Mouse (Mus musculus) lung, postnatal 14 days (tissue): ENCODE results near the gene Sfi1.
"Not testable (repeated sequence)": the region's sequence is repeated elsewhere in the genome, so short reads cannot be mapped to it uniquely, and the experiment has no call there.

Experiments used
- DNase-seq: peaks from one replicate; pipeline ENCODE4 v3.0.0; 2021

The Sfi1 gene

DNA sequence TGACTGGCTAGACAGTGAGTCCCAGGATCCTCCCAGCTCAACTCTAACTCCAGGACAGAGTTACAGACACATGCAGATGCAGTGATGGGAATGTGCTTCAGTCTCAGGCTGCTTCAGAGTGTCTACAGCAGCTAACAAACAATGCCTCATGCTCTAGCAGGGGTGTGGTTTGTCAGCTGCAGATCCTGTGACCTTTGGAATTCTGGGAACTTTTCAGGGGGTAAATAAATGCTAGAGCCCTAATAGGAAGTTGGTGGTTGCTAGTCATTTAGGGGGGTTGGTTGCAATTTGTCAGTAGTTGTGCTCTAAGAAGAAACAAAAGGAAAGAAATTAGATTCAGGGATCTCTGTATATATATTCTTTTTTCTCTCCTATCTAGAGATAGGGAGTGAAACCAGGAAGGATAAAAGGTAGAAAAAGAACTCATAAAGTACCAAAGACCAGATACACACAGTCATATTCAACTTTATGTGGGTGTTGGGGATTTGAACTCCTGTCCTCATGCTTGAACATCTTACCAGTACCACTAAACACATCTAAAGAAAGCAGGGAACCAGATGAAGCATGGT, 52.2 kb downstream of the Sfi1 start:
- DNase-seq, result not testable (repeated sequence)

DNA sequence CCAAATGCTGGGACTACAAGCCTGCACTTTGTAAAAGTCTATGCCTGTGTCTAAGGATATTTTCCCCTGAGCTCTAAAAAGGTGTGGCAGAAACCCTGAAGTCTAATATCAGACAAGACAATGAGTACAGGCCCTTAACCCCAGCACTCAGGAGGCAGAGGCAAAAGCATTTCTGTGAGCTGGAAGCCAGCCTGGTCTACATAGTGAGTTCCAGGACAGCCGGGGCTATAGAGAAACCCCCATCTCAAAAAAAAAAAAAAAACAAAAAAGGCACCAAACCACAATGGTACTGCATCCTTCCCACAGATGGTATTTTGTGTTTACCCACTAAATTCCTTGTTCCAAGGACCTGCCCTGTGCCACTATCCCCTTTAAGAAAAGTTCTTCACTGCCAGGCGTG, 54.9 kb downstream of the Sfi1 start:
- DNase-seq, result peak; percentile 54

DNA sequence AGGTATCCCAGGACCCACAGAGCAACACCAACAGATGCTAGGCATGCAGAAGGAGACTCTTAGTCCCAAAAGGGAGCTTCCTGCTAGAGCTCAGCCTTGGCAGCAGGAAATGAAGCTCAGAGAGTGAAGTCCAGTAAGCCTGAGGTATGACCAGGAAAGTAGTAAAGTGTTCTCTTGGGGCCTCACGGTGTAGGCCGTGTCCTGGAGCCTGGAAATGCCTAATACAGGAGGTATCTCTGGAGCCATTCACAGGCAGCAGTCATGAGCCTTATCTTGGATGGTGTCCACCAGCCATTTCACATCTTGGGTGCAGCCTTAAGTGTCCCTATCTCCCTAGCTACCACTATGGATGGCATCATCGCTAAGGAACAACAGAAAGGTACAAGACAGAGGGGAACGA, 56.0 kb downstream of the Sfi1 start:
- DNase-seq, result peak; percentile 44

DNA sequence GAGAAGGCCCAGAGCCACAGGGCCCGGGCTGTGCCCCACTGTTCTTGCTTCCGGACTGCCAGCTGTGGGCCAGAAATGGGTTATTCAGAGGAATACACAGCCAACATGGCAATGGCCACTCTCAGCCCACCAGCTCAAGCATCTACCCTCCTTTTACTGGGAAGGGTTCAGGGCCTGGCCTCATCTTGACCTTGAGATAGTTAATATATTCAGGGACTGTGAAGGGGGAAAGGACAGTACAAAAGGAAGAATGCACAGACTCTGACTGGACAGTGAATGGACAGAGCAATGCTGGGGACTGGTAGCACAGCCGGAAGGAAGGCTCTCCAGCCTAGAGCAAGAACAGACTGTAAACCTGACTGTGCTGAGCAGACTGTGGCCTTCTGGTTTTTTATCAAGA, 57.3 kb downstream of the Sfi1 start:
- not testable (repeated sequence) for DNase-seq

DNA sequence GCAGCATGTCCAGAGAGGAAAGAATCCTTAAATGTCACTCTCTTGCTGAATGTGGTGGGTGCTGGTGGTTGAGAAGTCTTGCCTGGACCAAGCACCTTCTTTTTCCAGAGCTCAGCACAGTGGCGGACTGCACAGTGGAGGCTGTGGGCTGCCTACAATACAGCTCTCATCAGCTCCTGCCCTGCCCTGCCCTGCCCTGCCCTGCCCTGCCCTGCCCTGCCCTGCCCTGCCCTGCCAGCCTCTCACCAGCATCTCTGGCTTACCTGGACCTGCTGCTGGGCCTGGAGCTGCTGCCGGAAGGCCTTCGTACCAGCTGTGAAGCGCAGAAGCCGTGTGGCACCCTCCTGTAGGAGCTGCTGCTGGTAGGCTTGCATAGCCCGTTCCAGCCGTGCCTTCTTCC, 57.9 kb downstream of the Sfi1 start:
- DNase-seq, result not testable (repeated sequence)

DNA sequence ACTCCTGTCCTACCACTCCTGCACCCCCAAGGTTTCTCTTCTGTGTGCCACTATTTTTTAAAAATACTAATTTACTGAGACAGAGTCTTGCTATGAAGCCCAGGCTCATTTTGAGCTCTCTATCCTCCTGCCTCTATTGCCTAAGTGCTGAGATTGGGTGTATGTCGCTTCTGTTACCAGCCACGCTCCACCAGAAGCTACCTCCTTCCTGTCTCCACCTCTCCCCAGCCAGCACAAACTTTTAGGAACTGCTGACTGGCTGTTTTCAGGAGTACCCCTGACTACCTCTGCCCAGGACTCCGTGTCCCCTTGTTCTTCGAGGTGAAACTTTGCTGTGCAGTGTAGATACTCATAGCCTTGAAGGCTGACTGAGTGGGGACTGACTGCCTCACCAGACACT, 59.9 kb downstream of the Sfi1 start:
- DNase-seq, result not testable (repeated sequence)

DNA sequence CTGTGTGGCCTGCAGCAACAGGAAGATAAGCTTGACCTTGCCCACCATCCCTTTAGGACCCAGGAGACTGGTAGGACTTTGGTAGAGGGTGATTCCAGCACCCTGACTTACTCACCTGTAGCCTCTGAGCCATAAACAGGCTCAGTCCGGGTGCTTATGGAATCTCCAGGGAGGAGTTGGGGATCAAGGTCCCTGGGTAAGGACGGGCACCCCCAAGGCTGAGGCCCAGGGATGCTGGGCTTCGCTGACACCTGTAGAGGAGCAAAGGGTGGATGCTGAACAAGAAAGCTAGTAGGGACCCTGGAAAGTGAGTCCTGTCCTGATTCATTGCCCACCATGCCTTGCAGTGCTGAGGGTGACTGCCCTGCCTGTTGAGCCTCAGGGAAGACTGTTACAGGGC, 60.3 kb downstream of the Sfi1 start:
- DNase-seq, result not testable (repeated sequence)

DNA sequence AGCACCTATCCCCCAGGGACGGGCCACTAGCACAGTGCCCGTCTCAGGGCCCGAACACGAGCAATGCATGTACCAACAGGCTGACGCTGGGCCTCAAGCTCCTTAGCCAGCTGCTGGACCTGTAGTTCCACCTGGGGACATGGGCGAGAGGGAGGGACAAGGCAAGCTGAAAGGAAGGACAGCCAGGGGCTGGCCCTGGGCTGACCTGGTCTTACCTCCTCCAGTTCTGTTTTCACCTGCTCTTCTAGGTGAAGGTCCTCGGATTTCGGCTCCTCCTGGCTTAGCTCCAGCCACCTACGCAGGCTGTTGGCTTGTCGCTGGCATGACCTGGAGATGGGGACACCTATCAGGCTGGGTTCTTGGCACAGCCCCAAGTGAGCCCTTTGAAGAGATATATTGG, 61.3 kb downstream of the Sfi1 start:
- DNase-seq, result peak; percentile 57

DNA sequence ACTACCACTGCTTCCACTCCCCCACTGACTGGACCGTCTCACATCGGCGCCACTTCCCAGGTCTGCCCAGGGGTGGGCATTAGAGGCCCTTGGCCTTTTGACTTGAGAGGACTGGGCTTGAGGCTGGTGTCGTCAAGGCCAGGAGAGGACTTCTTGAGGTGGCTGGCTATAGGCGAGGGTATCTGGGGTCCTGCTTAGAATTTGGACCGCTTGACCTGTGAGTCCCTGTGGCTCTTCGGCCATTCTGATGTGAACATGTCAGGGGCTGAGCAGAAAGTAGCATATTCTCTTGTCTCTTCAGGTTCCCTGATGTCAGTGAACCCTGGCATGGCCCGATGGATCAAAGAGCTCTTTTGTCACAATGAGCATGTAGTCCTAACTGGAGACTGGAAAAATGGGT, 63.4 kb downstream of the Sfi1 start:
- DNase-seq, result peak; percentile 63

DNA sequence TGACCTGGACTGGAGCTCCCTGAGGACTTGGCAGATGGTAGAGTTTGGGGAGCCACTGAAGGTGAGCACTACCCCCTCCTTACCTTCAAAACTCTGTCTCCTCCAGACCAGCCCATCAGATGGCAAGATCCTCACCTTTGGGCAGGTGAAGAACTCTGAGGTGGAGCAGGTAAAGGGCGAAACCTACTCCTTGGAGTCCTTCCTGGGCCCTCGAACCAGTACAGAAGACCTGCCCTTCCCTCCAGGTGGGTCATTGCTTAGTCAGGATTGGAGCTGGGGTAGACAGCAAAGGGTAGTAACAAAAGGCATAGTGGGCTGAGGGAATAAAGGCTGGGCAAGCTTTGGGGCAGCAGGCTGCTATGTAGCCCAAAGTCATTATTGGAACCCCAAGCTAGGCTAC, 64.0 kb downstream of the Sfi1 start:
- not testable (repeated sequence) for DNase-seq

DNA sequence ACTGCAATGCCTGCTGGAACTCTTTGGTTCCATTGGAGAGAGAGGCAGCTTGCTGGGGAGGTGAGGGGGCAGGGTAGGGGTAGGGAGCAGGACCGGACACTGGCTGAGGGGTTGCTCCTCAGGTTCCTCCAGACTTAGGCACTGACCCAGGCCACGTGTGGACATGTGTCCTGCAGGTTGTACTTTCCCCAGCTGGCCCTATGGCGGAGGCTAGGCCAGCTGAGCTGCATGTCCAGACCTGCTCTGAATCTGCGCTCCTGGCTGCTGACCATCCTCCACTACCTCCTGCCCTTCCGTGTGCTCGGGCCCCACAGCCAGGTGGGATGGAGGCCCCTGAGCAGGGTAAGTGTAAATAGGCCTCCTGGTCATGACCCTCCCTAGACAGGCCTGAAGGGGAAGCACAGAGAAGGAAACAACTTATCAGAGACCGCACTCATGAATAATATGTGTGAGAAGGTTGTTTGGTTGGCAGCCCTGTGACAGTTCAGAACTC, 65.9 kb downstream of the Sfi1 start:
- not testable (repeated sequence) for DNase-seq

DNA sequence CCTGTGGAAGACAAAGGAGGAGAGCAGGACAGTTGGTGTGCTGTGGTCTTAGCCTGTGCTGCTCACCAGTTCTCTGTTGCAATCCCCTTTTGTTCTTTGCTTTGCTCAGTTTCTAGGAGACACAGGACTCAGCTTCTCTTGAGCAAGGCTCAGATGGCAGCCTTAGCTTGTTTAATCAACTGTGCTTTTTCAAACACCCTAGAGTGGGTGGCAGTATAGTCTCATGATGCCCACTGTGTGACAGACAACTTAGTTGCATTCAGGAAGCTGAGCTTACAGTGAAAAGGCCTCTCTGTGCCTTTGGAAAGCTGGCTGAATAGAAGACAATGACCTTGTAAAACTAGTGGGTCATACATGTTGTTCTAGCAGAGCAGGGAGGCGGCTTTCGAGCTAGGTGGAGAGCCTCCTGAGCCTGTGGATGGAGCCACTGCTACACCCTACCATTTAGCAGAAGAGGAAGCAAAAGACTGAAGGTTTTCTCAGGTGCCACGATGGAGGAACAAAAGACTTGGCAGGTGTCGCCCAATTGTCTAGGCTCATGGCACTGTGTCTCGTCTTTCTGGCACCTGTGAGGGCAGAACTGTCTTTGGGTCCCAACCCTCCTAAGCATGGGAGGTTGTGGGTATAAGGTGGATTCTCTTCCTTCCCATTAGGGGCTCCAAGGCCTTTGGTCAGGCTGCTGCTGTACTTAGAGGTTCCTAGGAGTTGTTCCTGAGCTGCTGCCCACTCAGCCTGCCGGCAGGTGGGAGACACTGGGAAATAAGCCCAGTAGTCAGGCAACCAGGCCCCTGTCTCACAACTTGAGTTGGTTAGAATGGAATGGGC, 66.6 kb downstream of the Sfi1 start:
- DNase-seq, result peak; percentile 82

DNA sequence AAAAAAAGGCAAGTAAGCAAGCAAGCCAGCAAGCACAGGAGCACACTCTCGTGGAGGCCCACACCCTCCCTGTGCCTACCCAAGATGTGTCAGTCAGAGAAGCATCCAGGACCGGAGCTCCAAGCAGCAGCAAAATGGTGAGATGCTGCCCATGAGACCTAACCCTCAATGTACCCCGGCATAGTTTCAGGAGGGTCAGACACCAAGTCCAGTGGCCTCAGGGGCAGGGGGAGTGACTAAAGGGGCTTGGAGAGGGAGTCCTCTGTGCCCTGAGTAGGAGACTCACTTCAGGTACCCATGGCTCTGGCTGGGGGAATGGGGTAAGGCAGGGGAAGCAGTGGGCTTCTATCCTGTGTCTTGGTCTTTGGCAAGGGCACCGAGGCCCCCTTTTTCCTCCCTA, 67.3 kb downstream of the Sfi1 start:
- not testable (repeated sequence) for DNase-seq

DNA sequence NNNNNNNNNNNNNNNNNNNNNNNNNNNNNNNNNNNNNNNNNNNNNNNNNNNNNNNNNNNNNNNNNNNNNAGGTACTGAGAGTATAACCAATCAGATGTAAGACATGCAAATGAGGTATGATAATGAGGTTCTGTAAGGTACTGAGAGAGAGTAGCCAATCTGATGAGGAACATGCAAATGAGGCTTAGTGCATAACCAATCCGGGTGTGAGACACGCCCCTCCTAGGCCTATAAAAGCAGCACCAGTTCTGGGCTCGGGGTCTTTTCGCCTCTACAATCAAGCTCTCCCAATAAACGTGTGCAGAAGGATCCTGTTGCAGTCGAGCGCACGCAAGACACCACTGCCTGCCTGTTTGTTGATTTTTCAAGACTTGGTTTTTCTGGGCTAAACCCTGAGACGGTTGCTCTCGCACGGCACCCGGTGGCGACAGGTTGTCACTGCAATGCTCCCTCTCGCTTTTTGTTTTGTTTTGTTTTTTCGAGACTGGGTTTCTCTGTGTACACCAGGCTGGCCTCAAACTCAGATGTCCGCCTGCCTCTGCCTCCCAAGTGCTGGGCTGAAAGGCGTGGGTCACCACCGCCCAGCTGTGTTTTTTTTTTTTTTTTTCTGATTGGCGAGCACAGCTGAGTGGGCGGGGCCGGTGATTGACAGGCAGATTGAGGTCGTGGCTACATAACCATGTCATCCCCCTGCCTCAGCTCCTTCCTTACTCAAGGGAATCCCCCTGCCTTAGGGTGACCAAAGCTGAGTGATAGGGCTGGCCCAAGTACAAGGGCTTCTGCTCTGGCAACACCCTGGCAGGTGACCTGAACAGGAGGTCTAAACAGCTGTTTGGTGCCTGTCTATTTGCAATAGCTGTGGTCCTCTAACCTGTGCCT, 68.1 kb downstream of the Sfi1 start:
- not testable (repeated sequence) for DNase-seq

DNA sequence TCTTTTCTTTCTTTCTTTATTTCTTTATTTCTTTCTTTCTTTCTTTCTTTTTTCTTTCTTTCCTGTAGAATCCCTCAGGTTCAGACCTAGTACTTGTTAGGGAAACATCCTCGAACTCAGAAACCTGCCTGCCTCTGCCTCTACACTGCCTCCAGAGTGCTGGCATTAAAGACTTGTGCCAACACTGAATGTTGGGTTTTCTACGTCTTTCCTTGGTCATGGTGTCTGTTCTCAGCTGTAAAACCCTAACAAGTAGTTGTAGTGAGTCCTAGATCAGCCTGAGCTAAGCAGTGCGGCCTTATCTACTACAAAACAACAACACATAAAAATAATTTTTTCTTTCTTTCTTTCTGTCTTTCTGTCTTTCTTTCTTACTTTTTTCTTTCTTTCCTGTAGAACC, 78.9 kb downstream of the Sfi1 start:
- DNase-seq, result no peak

DNA sequence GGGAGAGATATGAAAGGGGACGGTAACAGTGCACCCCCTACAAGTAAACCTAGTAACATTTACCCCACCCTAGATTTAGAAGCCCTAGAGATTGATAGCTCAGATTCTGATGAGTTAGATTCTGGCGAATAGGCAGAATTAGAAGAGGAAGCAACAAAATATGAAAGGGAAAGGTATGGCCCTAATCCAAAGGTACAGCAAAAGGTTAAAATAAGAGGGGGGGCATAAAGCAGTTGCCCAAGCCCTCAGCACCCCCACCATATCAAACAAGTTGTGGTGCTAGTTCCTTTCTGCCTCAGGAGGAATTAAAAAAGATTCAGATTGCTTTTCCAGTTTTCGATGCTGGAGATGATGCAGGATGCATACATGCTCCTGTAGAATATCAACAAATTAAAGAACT, 87.1 kb downstream of the Sfi1 start:
- no peak for DNase-seq

DNA sequence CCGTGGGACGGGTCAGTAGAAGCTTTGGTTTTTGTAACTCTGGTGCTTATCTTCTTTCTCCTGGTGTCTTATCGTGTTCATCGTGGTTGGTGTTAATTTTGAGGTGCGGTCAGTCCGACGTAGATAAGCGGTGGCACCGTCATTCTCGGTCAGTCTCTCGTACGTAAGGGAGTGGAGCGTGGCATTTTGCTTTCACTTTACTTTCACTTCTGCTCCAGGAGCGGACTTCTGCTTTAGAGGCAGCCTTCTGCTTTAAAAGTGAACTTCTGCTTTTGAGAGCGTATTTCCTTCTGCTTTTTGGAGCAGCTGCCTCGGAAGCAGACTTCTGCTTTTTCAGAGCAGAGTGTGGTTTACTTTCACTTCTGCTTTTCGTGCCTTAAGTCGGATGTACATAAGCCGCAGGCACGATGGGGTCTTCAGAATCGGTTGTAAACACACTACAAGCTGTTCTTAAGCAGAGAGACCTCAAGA, 88.0 kb downstream of the Sfi1 start:
- DNase-seq, result no peak

DNA sequence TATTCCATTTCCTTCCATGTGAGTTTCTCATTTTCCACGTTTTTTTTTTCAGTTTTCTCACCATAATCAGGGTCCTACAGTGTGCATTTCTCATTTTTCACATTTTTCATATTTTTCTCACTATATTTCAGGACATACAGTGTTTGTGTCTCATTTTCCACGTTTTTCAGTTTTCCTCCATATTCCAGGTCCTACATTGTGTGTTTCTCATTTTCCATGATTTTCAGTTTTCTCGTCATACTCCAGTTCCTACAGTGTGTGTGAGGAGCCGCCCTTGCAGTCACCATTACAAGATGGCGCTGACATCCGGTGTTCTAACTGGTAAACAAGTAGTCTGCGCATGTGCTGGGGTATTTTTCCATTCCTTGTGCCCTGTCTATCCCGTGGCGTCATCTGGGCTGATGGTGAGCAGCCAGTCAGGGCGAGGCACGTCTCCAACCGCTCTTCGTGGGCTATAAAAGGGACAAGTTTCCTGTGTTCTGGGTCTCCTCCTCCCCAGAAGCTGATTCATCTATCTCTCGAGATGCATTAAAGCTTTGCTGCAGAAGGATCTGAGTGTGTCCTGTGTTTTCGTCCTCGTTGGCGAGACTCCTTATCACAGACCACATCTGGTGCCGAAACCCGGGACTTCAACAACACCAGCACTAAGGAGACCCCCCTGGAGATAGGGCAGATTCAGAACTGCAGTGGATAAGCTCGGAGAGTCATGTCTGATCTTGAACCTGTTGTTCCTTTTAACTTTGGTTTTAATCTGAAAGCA, 88.6 kb downstream of the Sfi1 start:
- not testable (repeated sequence) for DNase-seq

DNA sequence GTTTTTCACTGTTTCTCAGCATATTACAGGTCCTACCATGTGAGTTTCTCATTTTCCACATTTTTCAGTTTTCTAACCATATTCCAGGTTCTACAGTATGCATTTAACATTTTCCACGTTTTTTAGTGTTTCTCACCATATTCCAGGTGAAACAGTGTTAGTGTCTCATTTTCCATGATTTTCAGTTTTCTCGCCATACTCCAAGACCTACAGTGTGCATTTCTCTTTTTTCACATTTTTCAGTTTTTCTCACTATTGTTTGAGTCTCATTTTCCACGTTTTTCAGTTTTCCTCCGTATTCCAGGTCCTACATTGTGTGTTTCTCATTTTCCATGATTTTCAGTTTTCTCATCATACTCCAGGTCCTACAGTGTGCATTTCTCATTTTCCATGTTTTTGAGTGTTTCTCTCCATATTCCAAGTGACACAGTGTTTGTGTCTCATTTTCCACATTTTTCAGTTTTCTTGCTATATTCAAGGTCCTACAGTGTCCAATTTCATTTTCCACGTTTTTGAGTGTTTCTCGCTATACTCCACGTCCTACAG, 89.6 kb downstream of the Sfi1 start:
- DNase-seq, result no peak

DNA sequence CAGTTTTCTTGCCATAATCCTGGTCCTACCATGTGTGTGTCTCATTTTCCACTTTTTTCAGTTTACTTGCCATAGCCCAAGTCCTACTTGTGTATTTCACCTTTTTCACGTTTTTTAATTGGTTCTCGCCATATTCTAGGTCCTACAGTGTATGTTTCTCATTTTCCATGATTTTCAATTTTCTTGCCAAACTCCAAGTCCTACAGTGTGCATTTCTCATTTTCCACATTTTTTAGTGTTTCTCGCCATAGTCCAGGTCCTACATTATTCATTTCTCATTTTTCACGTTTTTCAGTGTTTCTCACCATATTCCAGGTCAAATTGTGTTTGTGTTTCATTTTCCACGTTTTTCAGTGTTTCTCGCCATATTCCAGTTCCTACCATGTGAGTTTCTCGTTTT, 90.6 kb downstream of the Sfi1 start:
- DNase-seq, result not testable (repeated sequence)

DNA sequence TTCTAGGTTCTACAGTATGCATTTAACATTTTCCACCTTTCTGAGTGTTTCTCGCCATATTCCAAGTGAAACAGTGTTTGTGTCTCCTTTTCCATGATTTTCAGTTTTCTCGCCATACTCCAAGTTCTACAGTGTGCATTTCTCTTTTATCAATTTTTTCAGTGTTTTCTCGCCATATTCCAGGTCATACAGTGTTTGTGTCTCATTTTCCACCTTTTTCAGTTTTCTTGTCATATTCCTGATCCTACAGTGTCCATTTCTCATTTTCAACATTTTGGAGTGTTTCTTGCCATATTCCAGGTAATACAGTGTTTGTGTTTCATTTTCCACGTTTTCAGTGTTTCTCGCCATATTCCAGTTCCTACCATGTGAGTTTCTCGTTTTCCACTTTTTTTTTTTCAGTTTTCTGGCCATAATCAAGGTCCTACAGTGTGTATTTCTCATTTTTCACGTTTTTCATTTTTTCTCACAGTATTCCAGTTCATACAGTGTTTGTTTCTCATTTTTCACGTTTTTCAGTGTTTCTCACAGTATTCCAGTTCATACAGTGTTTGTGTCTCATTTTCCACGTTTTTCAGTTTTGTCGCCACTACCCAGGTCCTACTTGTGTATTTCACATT, 91.3 kb downstream of the Sfi1 start:
- no peak for DNase-seq
